Mouse (Mus musculus) heart, embryonic 12.5 days (tissue): ENCODE data around the gene Ackr1. TPM values are rescaled to one million over a fixed set of nuclear protein-coding genes. Genes with fewer than 3 reads are reported as not detected.

ENCODE experiments used
- ATAC-seq: fragments of 200-750 bp; cut with Nextera tagmentation; 2 replicates; pipeline ENCODE4 v1.8.0; 2017; ENCODE audit warnings: moderate TSS enrichment, moderate library complexity; ENCODE audit not compliant: insufficient number of reproducible peaks, low FRiP score
- H3K27ac ChIP-seq: fragments of 300-500 bp; sonication (generic); 2 replicates; pipeline ENCODE4 v1.5.1; 2016; ENCODE audit warnings: mild to moderate bottlenecking, moderate library complexity; ENCODE audit not compliant: poor library complexity, severe bottlenecking
- H3K27me3 ChIP-seq: fragments of 300-500 bp; sonication (generic); replicated peaks from 2 replicates; pipeline ENCODE4 v1.6.1; 2016; ENCODE audit warnings: mild to moderate bottlenecking, moderate library complexity
- H3K36me3 ChIP-seq: fragments of 300-500 bp; sonication (generic); 2 replicates; pipeline ENCODE4 v1.6.1; 2016; ENCODE audit warnings: mild to moderate bottlenecking, moderate library complexity
- H3K4me1 ChIP-seq: fragments of 300-500 bp; sonication (generic); replicated peaks from 2 replicates; pipeline ENCODE4 v1.6.1; 2016; ENCODE audit warnings: mild to moderate bottlenecking
- H3K4me2 ChIP-seq: fragments of 300-500 bp; sonication (generic); 2 replicates; pipeline ENCODE4 v1.6.1; 2016; ENCODE audit warnings: mild to moderate bottlenecking, moderate library complexity
- H3K4me3 ChIP-seq: fragments of 300-500 bp; sonication (generic); 2 replicates; pipeline ENCODE4 v1.5.1; 2016; ENCODE audit warnings: mild to moderate bottlenecking
- H3K9ac ChIP-seq: fragments of 300-500 bp; sonication (generic); 2 replicates; pipeline ENCODE4 v1.6.1; 2016; ENCODE audit warnings: mild to moderate bottlenecking, moderate library complexity
- H3K9me3 ChIP-seq: fragments of 300-500 bp; sonication (generic); replicated peaks from 2 replicates; pipeline ENCODE4 v1.6.1; 2016; ENCODE audit warnings: mild to moderate bottlenecking, moderate library complexity
- WGBS: fragments of 180-500 bp; shearing (Covaris S2); methylation state at CpG from one replicate; pipeline ENCODE4 v1.1.7; 2016; 5-methylcytosine and 5-hydroxymethylcytosine counted together
- polyA plus RNA-seq: library from polyadenylated mRNA; unstranded; fragments of >200 nt; fragmentation: Nextera tagmentation; extraction: Ambion mirVana; gene quantifications from 2 replicates; pipeline ENCODE4 v1.2.1, GENCODE M21; 2016

The Ackr1 gene
- polyA plus RNA-seq, 1 experiment from 2014 or later: 4.5 TPM

DNA sequence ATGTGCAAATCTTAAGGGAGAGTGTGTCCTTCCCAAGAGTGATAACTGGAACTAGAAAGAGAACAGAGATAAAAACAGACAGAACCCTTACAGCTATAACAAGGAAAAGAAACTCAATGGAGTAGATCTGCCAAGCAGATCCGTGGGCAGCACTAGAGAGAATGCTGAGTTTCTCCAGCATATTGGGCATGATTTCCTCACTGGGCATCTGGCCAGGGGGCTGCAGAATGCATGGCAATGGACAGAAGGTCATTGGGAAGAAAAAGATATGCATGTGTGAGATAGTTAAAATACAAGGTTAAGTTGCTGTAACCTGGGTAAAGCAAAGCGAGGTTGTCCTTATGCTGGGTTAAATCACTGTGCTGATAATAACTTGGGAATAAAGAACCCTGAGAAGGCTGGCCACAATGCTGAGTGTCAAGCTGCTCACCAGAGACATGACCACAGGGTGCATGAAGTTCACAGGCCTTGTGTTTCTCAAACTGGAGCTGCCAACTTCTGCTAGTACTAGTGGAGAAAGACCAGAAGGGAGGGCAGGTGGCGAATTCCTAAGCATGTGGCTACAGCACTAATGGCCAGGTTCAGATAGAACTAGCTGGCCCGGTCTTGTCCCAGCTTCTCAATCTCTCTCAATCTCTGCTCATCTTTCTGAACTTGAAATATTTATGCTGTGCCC lies 30.7 kb upstream of the Ackr1 start:
- H3K4me2 ChIP-seq: no peak overlapping the region
- peaks cover 22% of the 10 kb centered on the region for H3K4me1 ChIP-seq
- no peak overlapping the region for H3K9ac ChIP-seq
- no peaks in the 10 kb centered on the region for H3K9me3 ChIP-seq
- no peak for ATAC-seq
- H3K27me3 ChIP-seq: peaks cover 38% of the 10 kb centered on the region
- H3K36me3 ChIP-seq: no peaks in the 10 kb centered on the region
- H3K27ac ChIP-seq: no peak overlapping the region
- 70% methylated on average over 4 of the region's 4 CpGs for WGBS
- H3K4me3 ChIP-seq: no peak overlapping the region

- Histone ChIP-seq H3K4me1 (peaks cover 22% of the 10 kb centered on the region), H3K9me3 (no peaks in the 10 kb centered on the region), H3K4me3 (no peak overlapping the region), H3K4me2 (no peak overlapping the region), H3K27ac (no peak overlapping the region), H3K9ac (no peak overlapping the region), H3K27me3 (peaks cover 32% of the 10 kb centered on the region), H3K36me3 (no peaks in the 10 kb centered on the region)
- no peak for ATAC-seq
- WGBS: 81% methylated on average over 2 of the region's 2 CpGs
These were observed 29.9 kb upstream of the Ackr1 start for GRCm38 (mm10) chr1:173363436-173363835.

DNA sequence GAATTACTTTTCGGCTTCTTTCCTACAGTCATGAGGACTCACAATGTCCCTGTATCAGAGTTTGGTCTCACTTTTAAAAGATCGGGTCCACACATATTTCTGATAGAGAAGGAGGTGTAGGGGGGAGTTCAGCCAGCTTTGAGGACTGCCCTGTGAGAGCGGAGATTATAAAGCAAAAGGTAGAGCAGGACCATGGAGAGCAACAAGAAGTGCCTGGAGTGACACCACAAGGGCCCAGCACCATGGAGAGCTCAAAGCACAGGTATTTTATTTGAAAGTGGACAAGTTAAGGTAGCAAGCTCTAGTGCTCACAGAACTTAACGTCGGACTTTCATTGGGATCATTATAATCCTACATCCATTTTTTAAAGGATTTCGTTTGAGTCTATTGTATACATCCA lies 28.1 kb upstream of the Ackr1 start:
- H3K4me1 ChIP-seq: peaks cover 9% of the 10 kb centered on the region
- no peak overlapping the region for H3K27ac ChIP-seq
- H3K9me3 ChIP-seq: no peaks in the 10 kb centered on the region
- no peak overlapping the region for H3K4me3 ChIP-seq
- no peak for ATAC-seq
- H3K4me2 ChIP-seq: no peak overlapping the region
- H3K27me3 ChIP-seq: peaks cover 15% of the 10 kb centered on the region
- H3K9ac ChIP-seq: no peak overlapping the region
- no peaks in the 10 kb centered on the region for H3K36me3 ChIP-seq
- WGBS: 24% methylated on average over 6 of the region's 6 CpGs

- no peak overlapping the region for H3K4me2 ChIP-seq
- no peaks in the 10 kb centered on the region for H3K9me3 ChIP-seq
- no peaks in the 10 kb centered on the region for H3K27me3 ChIP-seq
- peaks cover 5% of the 10 kb centered on the region; the same call in 1 of the 2 replicates for H3K4me1 ChIP-seq
- ATAC-seq: no peak
- no peaks in the 10 kb centered on the region for H3K36me3 ChIP-seq
- H3K27ac ChIP-seq: no peak overlapping the region
- no peak overlapping the region for H3K9ac ChIP-seq
- H3K4me3 ChIP-seq: no peak overlapping the region
- WGBS: 69% methylated on average over 4 of the region's 4 CpGs
These were observed 26.2 kb upstream of the Ackr1 start for GRCm38 (mm10) chr1:173359590-173360290.

- Histone ChIP-seq H3K4me2 (no peak overlapping the region), H3K4me1 (peaks cover 5% of the 10 kb centered on the region; the same call in 1 of the 2 replicates), H3K9me3 (no peaks in the 10 kb centered on the region), H3K36me3 (no peaks in the 10 kb centered on the region), H3K4me3 (no peak overlapping the region), H3K9ac (no peak overlapping the region), H3K27ac (no peak overlapping the region), H3K27me3 (no peaks in the 10 kb centered on the region)
- 42% methylated on average over 4 of the region's 4 CpGs for WGBS
- ATAC-seq: no peak
These were observed 24.2 kb upstream of the Ackr1 start for GRCm38 (mm10) chr1:173357799-173358198.

- no peak for ATAC-seq
- H3K27me3 ChIP-seq: no peaks in the 10 kb centered on the region
- 82% methylated on average over 2 of the region's 2 CpGs for WGBS
These were observed 23.1 kb upstream of the Ackr1 start for GRCm38 (mm10) chr1:173356699-173357098.

DNA sequence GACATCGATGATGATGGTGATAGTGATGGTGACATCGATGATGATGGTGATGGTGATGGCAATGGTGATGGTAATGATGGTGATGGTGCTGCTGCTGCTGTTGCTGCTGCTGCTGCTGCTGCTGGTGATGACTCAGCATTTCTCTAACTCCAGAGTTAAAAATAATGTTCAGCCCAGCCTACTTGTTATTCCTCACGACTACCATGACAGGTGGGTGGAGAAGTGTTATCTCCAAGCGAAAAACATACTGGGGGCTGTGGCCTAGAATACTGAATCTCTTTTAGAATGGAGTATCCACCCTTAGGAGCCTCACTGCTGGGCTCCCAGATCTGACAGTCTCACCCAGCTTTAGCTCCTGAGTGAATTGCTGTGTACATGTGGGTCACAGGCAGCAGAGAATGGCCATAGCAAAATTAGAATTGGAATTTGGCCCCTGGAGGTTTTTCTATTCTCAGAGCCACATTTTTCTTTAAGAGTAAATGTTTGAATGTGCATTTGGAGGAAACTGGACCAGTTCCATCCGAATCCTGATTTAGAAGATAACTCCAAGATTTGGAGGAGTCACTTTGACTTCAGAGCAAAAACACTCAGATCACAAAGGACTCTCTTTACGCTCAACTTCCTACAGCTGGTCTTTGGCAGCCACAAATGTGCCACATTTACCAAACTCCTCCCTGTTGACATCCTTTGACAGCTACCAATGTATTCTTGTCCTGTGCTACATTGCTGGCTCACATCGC lies 21.7 kb upstream of the Ackr1 start:
- ATAC-seq: peak; percentile 70
- no peaks in the 10 kb centered on the region for H3K36me3 ChIP-seq

More at GRCm38 (mm10) chr1:173356699-173357098, 23.1 kb upstream of the Ackr1 start:
- Histone ChIP-seq H3K9me3 (no peaks in the 10 kb centered on the region), H3K4me2 (no peak overlapping the region), H3K9ac (no peak overlapping the region), H3K27ac (no peak overlapping the region), H3K4me1 (peaks cover 5% of the 10 kb centered on the region; the same call in 1 of the 2 replicates), H3K36me3 (no peaks in the 10 kb centered on the region), H3K4me3 (no peak overlapping the region)

DNA sequence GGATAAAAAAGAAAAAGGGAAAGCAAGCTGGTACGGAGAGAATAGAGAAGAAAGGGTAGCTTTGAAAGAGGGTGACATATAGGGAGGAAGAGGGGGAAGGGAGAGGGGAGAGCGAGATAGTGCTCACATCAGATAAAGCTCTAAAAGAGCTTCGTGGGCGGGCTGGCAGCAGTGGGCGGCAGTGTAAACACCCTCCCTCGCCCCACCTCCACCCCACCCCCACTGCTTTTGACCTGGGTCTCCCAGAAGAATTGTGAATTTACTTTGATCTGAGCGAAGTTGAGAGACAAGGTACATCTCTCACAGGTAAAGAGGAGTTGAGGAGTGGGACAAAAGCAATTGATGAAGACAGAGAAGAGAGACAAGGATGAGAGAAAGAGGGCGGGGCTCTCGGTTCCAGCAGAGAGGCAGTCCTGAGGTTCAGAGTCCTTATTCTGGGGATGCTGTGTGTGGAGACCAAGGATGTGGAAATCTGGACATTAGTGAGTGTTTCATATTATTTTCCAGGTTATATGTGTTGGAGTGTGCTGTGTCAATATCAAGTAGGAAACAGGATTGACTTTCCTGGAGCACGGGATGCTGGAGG lies 16.9 kb upstream of the Ackr1 start, which contains the start of gene Aim2:
TSS of gene Aim2 (plus strand) at position 508 of the 586 bp plus-strand sequence.
- Histone ChIP-seq H3K4me1 (peaks cover 14% of the 10 kb centered on the region), H3K4me2 (peak within 1 kb of the TSS; percentile 66), H3K9ac (peak within 1 kb of the TSS; percentile 60; the same call in 1 of the 2 replicates), H3K36me3 (no peaks in the 10 kb centered on the region), H3K27ac (no peak within 1 kb of the TSS), H3K4me3 (peak within 1 kb of the TSS; percentile 41), H3K27me3 (no peaks in the 10 kb centered on the region), H3K9me3 (no peaks in the 10 kb centered on the region)
- WGBS: 13% methylated on average over 10 of the region's 10 CpGs
- ATAC-seq: peak; percentile 80

More for the DNA sequence above, 21.7 kb upstream of the Ackr1 start:
- H3K27ac ChIP-seq: no peak overlapping the region
- H3K4me3 ChIP-seq: no peak overlapping the region
- no peak overlapping the region for H3K4me2 ChIP-seq
- 65% methylated on average over 7 of the region's 7 CpGs for WGBS
- no peaks in the 10 kb centered on the region for H3K9me3 ChIP-seq
- H3K27me3 ChIP-seq: no peaks in the 10 kb centered on the region
- H3K4me1 ChIP-seq: peaks cover 5% of the 10 kb centered on the region; the same call in 1 of the 2 replicates
- no peak overlapping the region for H3K9ac ChIP-seq

- Histone ChIP-seq H3K4me1 (peaks cover 14% of the 10 kb centered on the region), H3K4me2 (peak overlapping the region; percentile 66), H3K4me3 (peak overlapping the region; percentile 41), H3K27ac (no peak overlapping the region), H3K9ac (peak overlapping the region; percentile 60; the same call in 1 of the 2 replicates), H3K36me3 (no peaks in the 10 kb centered on the region), H3K9me3 (no peaks in the 10 kb centered on the region), H3K27me3 (no peaks in the 10 kb centered on the region)
- ATAC-seq: peak; percentile 75
- WGBS: 4% methylated on average over 6 of the region's 6 CpGs
These were observed 16.4 kb upstream of the Ackr1 start for GRCm38 (mm10) chr1:173349946-173350345.

DNA sequence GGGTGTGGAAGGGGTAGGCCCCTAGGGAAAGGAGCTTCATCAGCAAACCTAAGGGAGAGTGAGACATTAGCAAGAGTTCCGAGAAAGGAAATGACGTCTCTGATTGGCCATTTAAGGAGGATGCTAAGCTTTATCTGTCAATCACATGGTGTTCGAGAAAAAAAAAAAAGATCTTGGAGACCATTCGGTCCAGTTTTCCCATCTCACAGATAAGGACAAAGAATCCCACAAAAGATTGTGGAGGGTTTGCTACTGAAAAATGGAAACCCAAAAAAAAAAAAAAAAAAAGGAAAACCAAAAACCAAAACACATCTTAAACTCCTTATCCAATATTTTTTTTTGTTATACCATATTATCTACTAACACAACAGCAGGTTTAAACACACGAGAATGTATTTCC lies 15.6 kb upstream of the Ackr1 start:
- Histone ChIP-seq H3K9ac (no peak overlapping the region), H3K27me3 (no peaks in the 10 kb centered on the region), H3K4me3 (no peak overlapping the region), H3K4me1 (peaks cover 14% of the 10 kb centered on the region), H3K36me3 (no peaks in the 10 kb centered on the region), H3K4me2 (no peak overlapping the region), H3K9me3 (no peaks in the 10 kb centered on the region), H3K27ac (no peak overlapping the region)
- WGBS: 58% methylated on average over 5 of the region's 5 CpGs
- no peak for ATAC-seq
